Mouse (Mus musculus) liver (tissue): ENCODE measurements around the gene Tanc1.
A peak's percentile ranks its signal among the peaks of the same experiment; 100 is the strongest.
"Not testable (repeated sequence)": the region's sequence is repeated elsewhere in the genome, so short reads cannot be mapped to it uniquely, and the experiment has no call there.

Source experiments
- DNase-seq: peaks from one replicate; pipeline ENCODE4 v3.0.0-alpha.2; 2020; ENCODE audit warnings: mixed read lengths

Tanc1 gene

DNA sequence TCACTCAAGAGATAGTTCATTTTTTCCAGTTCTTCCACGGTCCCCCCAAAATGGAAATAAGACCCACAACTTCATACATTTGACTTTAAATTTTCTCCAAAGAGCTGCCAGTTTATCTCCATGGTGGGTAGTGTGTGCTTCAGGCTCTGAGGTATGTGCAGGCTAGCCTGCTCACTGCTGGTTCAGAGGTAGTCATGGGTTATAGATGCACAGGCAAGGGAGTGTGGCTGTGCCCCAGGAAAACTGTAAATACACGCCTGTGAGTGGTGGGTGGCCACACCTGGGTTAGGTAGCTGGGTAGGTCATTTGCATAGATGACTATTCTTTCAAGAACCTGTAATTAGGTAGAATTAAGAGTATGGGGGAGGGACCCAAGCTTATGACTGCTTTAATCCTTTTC is 227.9 kb downstream of the Tanc1 start:
- DNase-seq, result no peak

DNA sequence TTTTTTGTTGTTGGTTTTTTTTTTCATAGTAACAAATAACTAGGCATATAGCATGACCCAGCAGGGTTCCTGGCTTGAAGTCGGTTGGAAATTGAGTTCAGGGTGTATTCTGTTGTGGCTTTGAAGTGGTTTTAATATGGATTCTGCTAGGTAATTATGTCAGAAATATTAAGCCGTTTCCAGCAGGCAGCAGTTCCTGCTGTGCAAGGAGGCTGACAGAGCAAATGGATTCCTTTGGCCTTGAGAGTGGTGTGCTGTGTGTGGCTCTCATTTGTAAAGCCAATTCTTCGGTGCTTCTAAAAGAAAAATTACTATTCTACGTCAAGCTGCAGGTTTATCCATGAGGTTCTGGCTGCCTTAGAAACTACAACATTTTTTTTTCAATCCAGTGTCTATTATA is 228.3 kb downstream of the Tanc1 start:
- DNase-seq, result no peak

DNA sequence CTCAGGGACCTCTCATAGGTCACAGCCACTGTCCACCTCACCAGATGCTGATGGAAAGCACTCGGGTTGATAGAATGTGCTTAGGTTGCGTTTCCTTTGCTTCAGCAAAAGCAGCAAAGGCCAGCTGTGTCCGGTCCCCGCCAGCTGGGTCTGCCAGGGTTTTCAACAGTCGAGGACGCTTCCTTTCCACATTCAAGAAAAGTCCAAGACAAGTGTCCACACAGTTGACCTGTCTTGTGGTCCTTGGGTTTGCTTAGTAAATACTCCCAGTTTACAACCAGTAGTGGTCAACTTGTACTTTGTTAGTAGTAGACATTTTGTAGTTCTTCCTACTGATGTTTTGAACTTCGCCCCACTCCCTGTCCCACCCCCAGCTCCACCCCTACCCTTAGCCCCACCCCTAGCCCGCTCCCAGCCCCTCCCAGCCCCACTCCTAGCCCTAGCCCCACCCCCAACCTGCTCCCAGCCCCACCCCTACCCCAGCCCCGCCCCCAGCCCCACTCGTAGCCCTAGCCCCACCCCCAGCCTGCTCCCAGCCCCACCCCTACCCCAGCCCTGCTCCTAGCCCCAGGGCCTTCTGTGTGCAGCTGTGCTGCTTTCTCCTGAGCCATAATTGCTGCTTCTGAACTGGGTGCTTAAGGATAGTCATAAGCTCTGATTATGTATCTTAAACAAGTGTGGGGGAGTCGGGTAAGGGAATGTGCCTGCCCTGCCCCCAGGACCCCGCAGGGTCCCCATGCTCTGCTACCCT is 229.5 kb downstream of the Tanc1 start:
- DNase-seq, result peak; percentile 85

DNA sequence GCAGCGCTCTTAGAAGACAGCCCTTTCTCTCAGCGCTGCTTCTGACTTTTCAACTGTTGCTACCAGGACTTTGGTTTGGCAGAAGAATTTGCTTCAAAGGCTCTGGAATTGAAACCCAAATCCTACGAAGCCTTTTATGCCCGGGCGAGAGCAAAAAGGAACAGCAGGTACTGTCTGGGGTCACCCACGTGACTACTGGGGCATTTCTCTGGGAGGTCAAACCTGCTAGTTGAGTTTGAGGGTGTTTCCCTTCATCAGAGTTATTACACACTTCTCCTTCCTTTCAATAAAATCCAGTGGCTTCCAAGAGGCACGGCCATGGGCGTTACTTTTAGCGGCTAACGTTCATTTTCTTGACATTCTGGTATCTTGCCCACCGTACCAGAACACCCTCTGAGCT is 230.1 kb downstream of the Tanc1 start:
- no peak for DNase-seq

DNA sequence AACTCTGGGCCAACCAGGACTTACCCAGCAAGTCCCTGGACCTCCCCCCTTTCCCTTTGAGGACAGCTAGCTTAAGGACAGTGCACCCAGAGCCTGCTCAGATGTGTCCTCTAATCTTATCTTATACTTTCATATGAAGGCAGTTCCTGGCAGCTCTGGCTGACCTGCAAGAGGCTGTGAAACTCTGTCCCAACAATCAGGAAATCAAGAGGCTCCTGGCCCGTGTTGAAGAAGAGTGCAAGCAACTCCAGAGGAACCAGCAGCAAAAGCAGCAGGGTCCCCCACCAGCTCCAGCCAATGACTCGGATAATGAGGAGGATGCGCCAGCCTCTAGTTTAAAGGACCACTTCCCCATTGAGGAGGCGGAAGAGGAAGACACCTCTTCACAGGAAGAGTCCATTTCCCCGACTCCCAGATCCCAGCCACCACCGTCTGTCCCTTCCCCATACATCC is 230.7 kb downstream of the Tanc1 start:
- no peak for DNase-seq

DNA sequence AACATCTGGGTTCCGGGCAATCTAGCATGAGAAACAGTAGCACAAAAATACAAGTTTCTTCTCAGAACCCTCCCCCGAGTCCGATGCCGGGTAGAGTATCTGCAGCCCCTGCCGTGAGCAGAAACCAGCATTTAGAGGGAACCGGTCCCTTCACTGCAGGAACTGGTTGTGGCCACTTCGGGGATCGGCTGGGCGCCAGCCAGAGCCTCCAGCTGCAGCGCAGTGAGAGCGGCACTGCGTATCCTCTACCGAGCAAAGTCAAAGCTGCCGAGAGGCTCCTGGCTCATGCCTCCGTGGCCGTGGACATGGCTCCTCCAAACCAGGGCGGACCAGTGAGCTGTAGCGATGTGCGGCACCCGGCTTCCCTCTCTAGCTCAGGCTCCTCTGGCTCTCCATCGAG is 231.3 kb downstream of the Tanc1 start:
- no peak for DNase-seq

DNA sequence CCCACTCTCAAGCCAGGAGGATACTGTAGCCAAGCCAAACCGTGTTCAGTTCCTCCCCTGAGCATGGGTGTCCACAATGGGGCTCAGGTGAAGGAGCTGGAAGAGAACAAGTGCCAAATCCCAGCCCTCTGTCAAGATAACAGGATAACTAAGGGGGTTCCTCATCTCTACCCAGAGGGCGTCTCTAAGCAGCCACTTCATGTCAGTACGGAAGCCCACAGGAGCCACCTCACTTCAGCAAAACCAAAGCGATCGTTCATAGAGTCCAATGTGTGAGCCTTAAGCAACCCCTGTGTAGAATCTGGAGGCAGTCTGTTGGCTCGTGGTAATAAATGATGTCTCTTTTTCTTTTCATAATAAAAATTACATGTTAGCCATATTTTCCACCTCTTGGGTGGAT is 232.0 kb downstream of the Tanc1 start:
- DNase-seq, result no peak

DNA sequence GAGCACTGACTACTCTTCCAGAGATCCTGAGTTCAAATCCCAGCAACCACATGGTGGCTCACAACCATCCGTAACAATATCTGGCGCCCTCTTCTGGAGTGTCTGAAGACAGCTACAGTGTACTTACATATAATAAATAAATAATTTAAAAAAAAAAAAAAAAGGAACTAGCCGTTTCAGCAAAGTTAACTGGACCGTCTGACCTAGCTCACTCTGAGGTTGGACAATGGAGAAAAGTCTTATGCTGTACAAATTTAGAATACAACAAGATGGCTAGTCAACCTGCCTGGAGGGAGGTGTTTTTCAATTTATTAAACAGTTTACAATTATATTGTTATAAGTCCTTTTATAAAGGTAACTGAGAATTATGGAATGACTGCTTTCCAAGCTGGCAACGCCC is 240.0 kb downstream of the Tanc1 start:
- DNase-seq, result not testable (repeated sequence)

DNA sequence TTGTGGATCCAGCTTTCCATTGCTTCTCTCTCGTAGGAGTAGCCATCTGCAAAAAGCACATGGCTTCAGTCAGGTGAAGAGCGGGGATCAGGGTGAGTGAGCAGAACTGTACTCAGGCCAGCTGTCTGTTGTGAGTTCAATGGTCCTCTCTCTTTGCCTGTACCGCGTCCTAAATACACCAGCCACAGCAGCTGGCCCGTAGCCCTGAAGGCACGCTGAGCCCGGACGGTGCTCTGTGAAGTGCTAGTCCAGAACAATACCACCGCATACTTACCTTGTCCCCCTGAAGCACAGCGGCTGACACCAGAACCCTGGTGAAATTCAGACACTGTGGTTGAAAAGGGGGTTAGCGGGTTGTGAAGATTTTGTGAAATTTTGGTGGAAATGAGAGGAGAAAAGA is 241.1 kb downstream of the Tanc1 start:
- no peak for DNase-seq

DNA sequence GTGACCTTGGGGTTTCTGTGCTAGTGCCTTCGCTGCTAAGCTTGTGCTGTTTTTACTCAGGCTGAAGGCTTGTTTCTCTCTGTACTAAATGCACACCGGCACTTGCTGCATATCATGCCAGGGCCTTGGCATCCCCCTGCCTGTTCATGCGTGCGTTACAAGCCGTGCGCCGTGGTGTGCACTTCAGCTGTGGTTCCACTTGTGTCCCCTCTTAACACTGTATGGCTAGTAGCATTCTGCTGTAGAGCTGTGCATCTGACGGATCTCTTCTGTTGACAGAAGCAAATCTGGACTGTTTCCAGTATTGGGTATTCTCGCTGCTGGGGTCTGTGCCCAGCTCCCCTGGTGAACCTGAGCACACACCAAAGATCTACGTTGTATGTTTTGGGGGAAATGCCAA is 241.7 kb downstream of the Tanc1 start:
- DNase-seq, result no peak

DNA sequence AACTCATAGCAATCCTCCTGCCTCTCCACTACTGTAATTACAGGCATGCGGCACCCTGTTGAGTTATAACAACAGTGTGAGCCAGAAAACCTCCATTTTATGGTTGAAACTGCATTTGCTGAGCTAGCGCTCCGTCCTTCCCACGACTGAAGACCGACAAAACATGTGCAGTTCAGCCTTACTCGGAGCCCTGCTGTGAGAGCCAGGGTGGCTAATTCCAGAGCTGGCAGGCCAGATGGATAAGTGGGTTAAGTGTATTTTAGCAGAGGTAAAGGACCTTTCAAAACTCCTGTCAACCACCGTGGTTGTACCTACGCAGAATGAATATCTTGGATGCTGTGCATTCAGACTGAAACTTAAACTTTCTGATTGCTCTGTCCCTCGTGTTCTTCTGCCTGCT is 242.5 kb downstream of the Tanc1 start:
- DNase-seq, result no peak

DNA sequence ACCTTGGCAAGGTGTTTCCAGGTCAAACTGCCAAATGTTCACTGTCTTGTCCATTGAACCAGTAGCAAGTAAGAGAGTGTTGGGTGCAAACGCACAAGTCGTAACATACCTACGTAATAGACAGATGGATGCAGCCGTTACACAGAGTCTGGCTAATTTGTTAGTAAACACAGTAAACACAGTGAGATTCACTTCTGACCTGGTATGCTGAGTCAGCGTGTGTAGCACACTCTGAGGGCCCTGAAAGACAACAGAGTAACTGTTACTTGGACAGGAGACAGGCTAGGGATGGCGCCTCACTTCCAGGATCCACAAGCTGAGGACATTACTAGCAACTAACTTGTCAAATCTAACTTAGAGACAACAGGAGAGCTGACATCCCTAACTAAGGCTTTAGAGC is 250.8 kb downstream of the Tanc1 start:
- no peak for DNase-seq

DNA sequence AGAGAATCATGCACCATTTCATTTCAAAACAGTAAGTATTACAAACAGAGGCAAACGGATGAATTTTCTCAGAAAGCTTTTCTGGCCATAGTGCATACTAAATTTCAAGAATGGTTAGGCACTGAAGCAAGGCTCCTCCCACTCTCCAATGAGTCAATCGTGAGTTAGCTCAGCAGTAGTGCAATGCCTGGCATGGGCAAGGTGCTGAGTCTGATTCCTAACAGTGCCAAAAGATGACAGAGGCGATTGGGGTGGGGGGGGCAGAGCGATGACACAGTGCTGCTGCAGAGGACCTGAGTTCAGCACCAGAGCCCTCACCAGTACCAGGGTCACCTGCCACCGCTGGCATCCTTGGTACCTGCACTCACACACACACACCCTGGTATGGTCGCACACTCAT is 258.7 kb downstream of the Tanc1 start:
- DNase-seq, result no peak

DNA sequence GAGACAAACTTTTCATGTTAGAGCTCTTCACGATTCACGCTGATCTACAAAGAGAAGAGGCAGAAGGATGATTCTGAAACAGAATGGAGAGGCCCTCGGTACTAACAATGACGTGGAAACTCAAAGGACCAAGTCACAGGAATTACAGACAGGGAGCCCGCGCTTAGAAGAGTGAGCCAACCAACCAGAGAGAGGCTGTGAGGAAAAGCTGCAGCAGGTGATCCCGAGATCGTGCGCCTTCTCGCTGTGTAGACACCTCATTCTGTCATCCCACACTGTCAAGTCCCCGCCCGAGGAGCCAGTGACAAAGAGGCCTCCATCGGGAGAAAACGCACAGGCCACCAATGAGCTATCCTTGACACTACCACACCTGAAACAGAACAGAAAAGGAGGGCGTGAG is 264.6 kb downstream of the Tanc1 start:
- DNase-seq, result no peak

DNA sequence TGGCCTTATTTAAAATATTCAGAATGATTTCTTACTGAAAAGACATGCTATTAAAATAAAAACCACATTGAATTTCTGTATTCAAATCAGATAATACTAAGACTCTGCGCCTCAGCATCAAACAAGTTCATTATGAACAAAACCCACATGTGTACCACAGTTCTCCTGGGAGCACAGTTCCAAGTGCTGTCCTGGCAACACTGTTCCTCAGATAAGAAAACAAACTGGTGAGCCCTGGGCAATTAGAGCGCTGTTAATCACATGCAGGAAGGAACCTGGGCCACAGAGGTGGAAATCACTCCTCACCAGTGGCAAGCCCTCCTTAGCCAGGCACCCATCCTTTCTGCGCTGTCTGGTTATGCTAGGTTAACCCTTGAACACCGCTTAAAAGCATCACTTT is 265.5 kb downstream of the Tanc1 start:
- DNase-seq, result no peak

DNA sequence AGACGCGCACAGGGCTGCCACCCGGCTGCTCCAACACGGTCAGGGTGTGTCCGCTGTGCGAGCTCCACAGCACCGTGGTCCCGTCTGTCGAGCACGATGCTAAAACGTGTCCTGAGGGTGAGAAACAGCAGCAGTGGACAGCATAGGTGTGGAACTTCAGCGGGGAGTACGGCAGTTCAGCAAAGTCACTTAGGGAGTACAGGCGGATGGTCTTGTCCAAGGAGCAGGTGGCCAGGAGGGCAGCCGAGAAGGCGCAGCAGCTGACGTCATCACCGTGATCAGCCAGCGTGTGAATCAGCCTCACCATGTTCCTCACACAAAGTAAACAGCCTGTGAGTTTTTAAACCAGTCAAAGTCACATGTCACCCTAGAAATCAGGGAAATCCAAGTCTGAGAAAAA is 266.4 kb downstream of the Tanc1 start:
- no peak for DNase-seq

DNA sequence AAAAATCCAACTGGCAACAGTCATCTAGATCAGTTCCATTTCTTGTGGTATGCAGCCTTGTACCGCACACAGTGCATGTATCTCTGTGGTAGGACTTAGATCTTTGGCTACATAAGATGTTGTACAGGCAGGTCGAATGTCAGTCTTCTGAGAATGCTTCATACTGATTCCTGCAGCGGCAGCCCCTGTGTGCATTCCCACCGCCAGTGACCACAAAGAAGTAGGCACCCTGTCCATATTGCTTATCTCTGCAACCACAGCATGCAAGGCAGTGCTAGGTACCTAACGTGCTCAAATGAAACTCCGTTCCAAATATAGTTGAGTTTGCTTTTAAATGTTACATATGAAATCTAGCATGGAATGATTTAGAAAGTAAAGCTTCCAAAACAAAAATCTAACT is 269.6 kb downstream of the Tanc1 start:
- DNase-seq, result peak; percentile 44

DNA sequence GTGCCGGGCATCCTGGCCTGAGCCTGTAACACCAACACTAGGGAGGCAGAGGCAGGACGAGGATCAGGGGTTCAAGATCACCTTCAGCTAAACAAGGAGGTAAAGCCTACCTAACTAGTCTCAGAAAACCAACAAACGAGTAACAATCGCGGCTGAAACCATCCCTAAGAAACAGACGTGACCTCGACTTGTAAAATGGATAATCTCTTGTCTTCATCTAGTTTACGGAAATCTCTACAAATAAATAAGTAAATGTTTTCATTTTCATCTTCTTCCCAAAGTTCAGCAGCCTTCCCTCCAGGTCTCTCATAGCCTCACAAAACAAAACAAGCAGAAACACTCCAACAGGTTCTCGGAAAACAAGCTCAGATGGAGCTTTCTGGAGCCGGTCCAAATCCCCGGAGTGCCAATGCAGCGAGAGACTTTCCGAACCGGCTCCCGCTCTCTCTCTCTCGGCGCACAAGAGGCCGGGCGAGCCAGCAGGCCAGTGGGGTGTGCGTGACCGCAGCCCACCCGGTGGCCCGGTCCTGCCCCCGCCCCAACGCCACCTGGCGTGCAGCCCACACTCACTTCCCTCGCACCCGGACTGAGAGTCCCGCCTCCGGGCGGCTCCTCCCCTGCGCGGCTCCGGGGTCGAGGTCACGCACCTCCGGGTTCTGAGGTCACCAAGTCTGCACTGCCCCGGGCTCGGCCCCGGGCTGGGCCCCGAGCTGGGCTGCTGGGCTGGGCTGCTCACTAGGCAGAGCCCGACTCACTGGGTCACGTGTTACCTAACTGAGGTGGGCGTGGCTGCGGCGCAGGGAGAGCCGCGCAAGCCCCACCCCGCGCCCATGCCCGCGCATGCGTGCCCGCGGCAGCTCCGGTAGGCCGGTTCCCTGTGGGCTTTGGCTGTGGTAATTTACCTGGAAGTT is 270.2 kb downstream of the Tanc1 start, which contains the start of gene Wdsub1:
Gene Wdsub1, minus strand, starts transcription at position 761 of the 911 bp plus-strand sequence.
- peak; percentile 96 for DNase-seq

DNA sequence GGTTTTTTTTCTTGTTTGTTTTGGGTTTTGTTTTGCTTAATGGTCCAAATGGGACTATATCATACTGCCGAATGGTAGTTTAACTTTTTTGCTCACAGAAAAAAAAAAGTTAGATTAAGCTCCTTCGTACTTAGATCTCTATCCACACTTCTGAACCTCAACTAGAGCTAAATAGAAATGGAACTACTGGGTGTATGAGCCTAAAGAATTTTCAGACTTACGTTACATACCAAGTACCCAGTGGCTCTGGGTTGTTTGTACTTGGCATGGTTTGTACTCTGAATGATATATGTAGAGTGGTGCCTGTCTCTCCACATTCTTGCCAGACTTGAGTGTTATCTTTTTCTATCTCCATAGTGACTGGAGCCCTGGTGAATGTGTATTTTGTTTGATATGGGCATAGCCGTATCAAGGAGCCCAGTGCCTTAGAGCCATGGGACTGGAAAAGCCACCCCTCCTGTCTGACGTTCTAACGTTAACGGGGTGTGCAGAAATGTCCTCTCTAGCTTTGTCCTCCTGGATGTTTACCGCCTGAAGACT is 271.0 kb downstream of the Tanc1 start:
- DNase-seq, result peak; percentile 37

DNA sequence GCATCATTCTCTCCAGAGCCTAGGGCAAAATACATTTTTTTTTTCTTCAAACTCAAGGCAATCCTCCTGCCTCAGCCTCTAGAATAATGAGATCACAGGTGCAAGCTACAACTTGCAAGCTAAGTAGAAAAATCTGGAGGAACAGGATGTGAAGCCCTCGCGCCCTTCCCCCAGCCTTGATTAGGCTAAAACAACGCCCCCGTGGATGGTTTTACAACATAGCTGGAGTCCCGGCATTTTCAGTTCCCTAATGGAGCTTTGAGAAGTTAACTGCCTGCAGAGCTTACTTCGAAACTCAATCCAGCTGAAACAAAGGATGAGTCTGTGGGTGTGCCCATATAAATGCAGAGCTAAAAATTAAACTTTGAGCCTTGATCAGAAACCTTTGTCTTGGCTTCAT is 277.9 kb downstream of the Tanc1 start:
- DNase-seq, result no peak
